Mouse (Mus musculus) NIH3T3 (cell line): ENCODE results near the gene Dhx58.

Source experiments
- DNase-seq: peaks from one replicate; pipeline ENCODE4 v3.0.0-alpha.2; 2012; ENCODE audit warnings: low read depth

Dhx58 gene

GRCm38 (mm10) chr11:100721776-100722492 lies 17.9 kb upstream of the Dhx58 start:
- DNase-seq, result no peak

GRCm38 (mm10) chr11:100721254-100721653 lies 17.2 kb upstream of the Dhx58 start:
- DNase-seq, result peak; percentile 39

GRCm38 (mm10) chr11:100720345-100720744 lies 16.3 kb upstream of the Dhx58 start:
- peak; percentile 80 for DNase-seq

- DNase-seq, result no peak
Observed at GRCm38 (mm10) chr11:100719893-100720292, 15.8 kb upstream of the Dhx58 start.

GRCm38 (mm10) chr11:100719312-100719711 lies 15.2 kb upstream of the Dhx58 start:
- no peak for DNase-seq

GRCm38 (mm10) chr11:100718866-100719265 lies 14.8 kb upstream of the Dhx58 start:
- no peak for DNase-seq

GRCm38 (mm10) chr11:100718462-100718861 lies 14.4 kb upstream of the Dhx58 start:
- DNase-seq, result no peak

GRCm38 (mm10) chr11:100716649-100717048 lies 12.6 kb upstream of the Dhx58 start:
- DNase-seq, result no peak

- no peak for DNase-seq
Observed at GRCm38 (mm10) chr11:100714948-100715347, 10.9 kb upstream of the Dhx58 start.

GRCm38 (mm10) chr11:100714534-100714915 lies 10.5 kb upstream of the Dhx58 start:
- DNase-seq, result peak; percentile 89

GRCm38 (mm10) chr11:100713735-100714533 lies 9.9 kb upstream of the Dhx58 start, which contains the start of gene Hspb9:
Hspb9 (plus strand) TSS chr11:100713850.
- DNase-seq, result no peak

GRCm38 (mm10) chr11:100713174-100713573 lies 9.1 kb upstream of the Dhx58 start:
- DNase-seq, result no peak

- DNase-seq, result peak; percentile 95
Observed at GRCm38 (mm10) chr11:100711783-100712615, 7.9 kb upstream of the Dhx58 start, which contains the start of gene Kat2a. Kat2a (minus strand) TSS chr11:100712465.

- DNase-seq, result no peak
Observed at GRCm38 (mm10) chr11:100710977-100711376, 6.9 kb upstream of the Dhx58 start.

- DNase-seq, result no peak
Observed at GRCm38 (mm10) chr11:100710528-100710927, 6.5 kb upstream of the Dhx58 start.

GRCm38 (mm10) chr11:100709201-100709810 lies 5.2 kb upstream of the Dhx58 start:
- DNase-seq, result no peak

GRCm38 (mm10) chr11:100705095-100705747 lies 1.1 kb upstream of the Dhx58 start:
- DNase-seq, result no peak

GRCm38 (mm10) chr11:100703366-100703765 lies 705 bp downstream of the Dhx58 start:
- DNase-seq, result no peak

- no peak for DNase-seq
Observed at GRCm38 (mm10) chr11:100702906-100703305, 1.2 kb downstream of the Dhx58 start.

- peak; percentile 94 for DNase-seq
Observed at GRCm38 (mm10) chr11:100702081-100702851, 1.8 kb downstream of the Dhx58 start.
